Mouse (Mus musculus) liver, embryonic 14.5 days (tissue): Measurements from ENCODE around the gene Tent5b. TPM values are rescaled to one million over a fixed set of nuclear protein-coding genes. Genes with fewer than 3 reads are reported as not detected.

Experiments
- ATAC-seq: fragments of 200-750 bp; cut with Nextera tagmentation; 2 replicates; pipeline ENCODE4 v1.8.0; 2017; ENCODE audit warnings: moderate number of reproducible peaks, mild to moderate bottlenecking, moderate library complexity; ENCODE audit not compliant: insufficient read depth
- DNase-seq, 3 experiments: peaks; one replicate each; pipeline ENCODE4 v3.0.0-alpha.2; 2012 to 2013; ENCODE audit warnings: low read depth in 3 of 3, low spot score in 3 of 3
- H3K27ac ChIP-seq: fragments of 300-500 bp; sonication (generic); 2 replicates; pipeline ENCODE4 v1.5.1; 2014; ENCODE audit warnings: moderate library complexity, mild to moderate bottlenecking, control low read depth, inconsistent platforms
- H3K27me3 ChIP-seq: fragments of 300-500 bp; sonication (generic); 2 replicates; pipeline ENCODE4 v1.6.1; 2014; ENCODE audit warnings: mild to moderate bottlenecking, low read length, moderate library complexity; ENCODE audit not compliant: control insufficient read depth, insufficient read depth
- H3K36me3 ChIP-seq: fragments of 300-500 bp; sonication (generic); replicated peaks from 2 replicates; pipeline ENCODE4 v1.6.1; 2014; ENCODE audit warnings: low read depth; ENCODE audit not compliant: control insufficient read depth, insufficient read depth
- H3K4me1 ChIP-seq, 2 experiments: fragments of 200-500 bp in 1 of 2; fragments of 300-500 bp in 1 of 2; sonication (generic) in 1 of 2; replicated peaks; 2 replicates each; pipeline ENCODE4 v1.6.1; 2012 to 2014; ENCODE audit warnings: antibody characterized with exemption in 1 of 2, inconsistent platforms in 1 of 2, low read length in 1 of 2; ENCODE audit not compliant: control insufficient read depth in 2 of 2, insufficient read depth in 2 of 2
- H3K4me2 ChIP-seq: fragments of 300-500 bp; sonication (generic); 2 replicates; pipeline ENCODE4 v1.6.1; 2014; ENCODE audit warnings: low read depth, mild to moderate bottlenecking, control low read depth, moderate library complexity
- H3K4me3 ChIP-seq, 2 experiments: fragments of 200-500 bp in 1 of 2; fragments of 300-500 bp in 1 of 2; sonication (generic) in 1 of 2; 2 replicates each; pipeline ENCODE4 v1.5.1; 2012 to 2014; ENCODE audit warnings: low read depth in 2 of 2, low read length in 2 of 2, mild to moderate bottlenecking in 2 of 2, control low read depth in 1 of 2, inconsistent platforms in 1 of 2, moderate library complexity in 1 of 2; ENCODE audit not compliant: insufficient read depth in 1 of 2
- H3K9ac ChIP-seq: fragments of 300-500 bp; sonication (generic); replicated peaks from 2 replicates; pipeline ENCODE4 v1.6.1; 2014; ENCODE audit warnings: mild to moderate bottlenecking, control low read depth, moderate library complexity
- H3K9me3 ChIP-seq: fragments of 300-500 bp; sonication (generic); 2 replicates; pipeline ENCODE4 v1.6.1; 2016; ENCODE audit warnings: low read length, mixed read lengths; ENCODE audit not compliant: control insufficient read depth
- CTCF ChIP-seq: IDR thresholded peaks from 2 replicates; pipeline ENCODE4 v1.5.1; 2016; ENCODE audit warnings: antibody characterized with exemption, low read depth, control low read depth
- EP300 ChIP-seq: IDR thresholded peaks from 2 replicates; pipeline ENCODE4 v1.6.1; 2016; ENCODE audit warnings: antibody characterized with exemption, low read depth
- WGBS: fragments of 180-500 bp; shearing (Covaris S2); extraction: QIAGEN DNeasy Blood & Tissue Kit; methylation state at CpG from one replicate; pipeline ENCODE4 v1.1.7; 2014; ENCODE audit not compliant: insufficient replicate concordance; 5-methylcytosine and 5-hydroxymethylcytosine counted together
- polyA plus RNA-seq, 2 experiments: library from polyadenylated mRNA; depleted of rRNA in 1 of 2; stranded (reverse) in 1 of 2; unstranded in 1 of 2; fragments of >200 nt; fragmentation: Nextera tagmentation in 1 of 2; extraction: Ambion mirVana in 1 of 2; gene quantifications; 2 replicates each; pipeline versions ENCODE4 v1.2.1 to v1.2.3; 2012 to 2014

The Tent5b gene
- polyA plus RNA-seq, 2 experiments = 0.02 TPM; not detected in 1

GRCm38 (mm10) chr4:133496738-133497445 is 17.0 kb downstream of the Tent5b start:
- H3K4me2 ChIP-seq = no peak overlapping the region
- H3K9ac ChIP-seq = no peak overlapping the region
- peaks cover 0 to 5% of the 10 kb centered on the region in 2 experiments; a peak in 1 of 4 replicates for H3K4me1 ChIP-seq
- H3K36me3 ChIP-seq = no peaks in the 10 kb centered on the region
- no peak overlapping the region for H3K4me3 ChIP-seq
- DNase-seq (no peak), ATAC-seq (no peak)
- TF ChIP-seq CTCF = no peak
- TF ChIP-seq EP300 = no peak
- no peaks in the 10 kb centered on the region for H3K9me3 ChIP-seq
- H3K27me3 ChIP-seq = peaks cover 71% of the 10 kb centered on the region
- 22% methylated on average over 6 of the region's 6 CpGs for WGBS
- H3K27ac ChIP-seq = no peak overlapping the region

GRCm38 (mm10) chr4:133497461-133498159 is 17.7 kb downstream of the Tent5b start:
- H3K27ac ChIP-seq = no peak overlapping the region
- DNase-seq (no peak), ATAC-seq (no peak)
- no peak overlapping the region for H3K9ac ChIP-seq
- H3K4me1 ChIP-seq = peaks cover 0 to 5% of the 10 kb centered on the region in 2 experiments; a peak in 1 of 4 replicates
- H3K27me3 ChIP-seq = peaks cover 72% of the 10 kb centered on the region
- H3K4me3 ChIP-seq = peak overlapping the region in 1 of 2 experiments; percentile 30; a peak in 2 of 4 replicates
- TF ChIP-seq EP300 (no peak), CTCF (no peak)
- H3K9me3 ChIP-seq = no peaks in the 10 kb centered on the region
- H3K36me3 ChIP-seq = no peaks in the 10 kb centered on the region
- H3K4me2 ChIP-seq = peak overlapping the region; percentile 47
- 1% methylated on average over 69 of the region's 70 CpGs for WGBS

DNA sequence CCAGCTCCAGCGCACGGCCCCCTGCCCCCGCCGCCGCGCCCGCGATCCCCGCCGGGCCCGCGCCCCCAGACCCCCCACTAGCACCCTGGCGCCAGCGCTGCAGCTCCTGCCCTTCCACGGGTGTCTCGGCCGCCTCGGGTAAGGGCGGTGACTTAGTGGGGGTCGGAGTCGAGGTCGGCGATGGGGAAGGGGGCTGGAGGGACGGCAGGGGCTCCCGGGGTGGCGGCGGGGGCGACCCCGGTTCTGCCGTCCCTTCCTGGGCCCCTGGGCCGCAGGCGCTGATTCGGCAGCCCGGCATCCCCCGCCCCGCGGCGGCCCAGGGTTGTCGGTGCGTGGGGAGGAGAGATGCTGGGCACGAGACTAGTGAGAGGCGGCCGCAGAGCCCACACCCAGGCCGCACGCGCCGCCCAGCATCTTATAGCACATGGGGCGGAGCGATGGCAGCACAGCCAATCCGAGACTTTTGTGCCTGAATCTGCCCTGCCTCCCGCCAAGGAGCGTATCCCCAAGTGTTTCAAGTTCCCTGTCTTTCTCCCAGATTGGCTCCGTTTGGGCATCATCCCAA is 18.3 kb downstream of the Tent5b start, which contains the start of gene Trnp1:
Trnp1 (minus strand) TSS at position 391 of the 565 bp plus-strand sequence.
- no peak within 1 kb of the TSS for H3K9ac ChIP-seq
- H3K4me2 ChIP-seq = peak within 1 kb of the TSS; percentile 47
- TF ChIP-seq CTCF (no peak), EP300 (no peak)
- ATAC-seq = peak; percentile 51; the same call in 1 of the 2 replicates
- H3K4me3 ChIP-seq = peak within 1 kb of the TSS in 1 of 2 experiments; percentile 30; a peak in 2 of 4 replicates
- H3K9me3 ChIP-seq = no peaks in the 10 kb centered on the region
- H3K27me3 ChIP-seq = peaks cover 72% of the 10 kb centered on the region
- no peak within 1 kb of the TSS for H3K27ac ChIP-seq
- H3K4me1 ChIP-seq = peaks cover 0 to 5% of the 10 kb centered on the region in 2 experiments; a peak in 1 of 4 replicates
- WGBS = 1% methylated on average over 49 of the region's 53 CpGs
- no peaks in the 10 kb centered on the region for H3K36me3 ChIP-seq
- DNase-seq = peak in 2 of 3 experiments; percentile 30 to 32

DNA sequence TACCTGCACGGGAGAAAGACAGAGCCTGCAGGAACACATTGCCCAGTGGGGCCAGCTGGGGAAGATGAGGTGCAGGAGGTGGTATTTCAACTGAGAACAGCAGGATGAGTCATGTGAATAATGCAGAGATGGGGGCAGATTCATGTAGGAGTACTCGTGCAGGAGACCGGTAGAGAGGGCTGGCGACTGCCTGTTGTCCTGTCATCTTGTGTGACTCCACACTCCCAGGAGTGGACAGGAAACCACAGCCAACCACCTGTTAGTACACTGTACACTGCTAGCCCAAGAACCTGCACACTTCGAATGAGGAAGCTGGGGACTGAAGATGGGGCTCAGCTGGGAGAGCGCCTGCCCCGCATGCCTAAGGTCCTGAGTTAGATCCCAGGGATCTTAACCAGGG is 21.6 kb downstream of the Tent5b start:
- DNase-seq (no peak), ATAC-seq (no peak)
- no peak overlapping the region for H3K4me3 ChIP-seq
- H3K36me3 ChIP-seq = no peaks in the 10 kb centered on the region
- no peaks in the 10 kb centered on the region for H3K9me3 ChIP-seq
- no peaks in the 10 kb centered on the region for H3K4me1 ChIP-seq
- no peak overlapping the region for H3K27ac ChIP-seq
- no peak overlapping the region for H3K9ac ChIP-seq
- H3K4me2 ChIP-seq = no peak overlapping the region
- TF ChIP-seq CTCF = no peak
- TF ChIP-seq EP300 = no peak
- peaks cover 61% of the 10 kb centered on the region for H3K27me3 ChIP-seq
- WGBS = 20% methylated on average over 7 of the region's 7 CpGs

DNA sequence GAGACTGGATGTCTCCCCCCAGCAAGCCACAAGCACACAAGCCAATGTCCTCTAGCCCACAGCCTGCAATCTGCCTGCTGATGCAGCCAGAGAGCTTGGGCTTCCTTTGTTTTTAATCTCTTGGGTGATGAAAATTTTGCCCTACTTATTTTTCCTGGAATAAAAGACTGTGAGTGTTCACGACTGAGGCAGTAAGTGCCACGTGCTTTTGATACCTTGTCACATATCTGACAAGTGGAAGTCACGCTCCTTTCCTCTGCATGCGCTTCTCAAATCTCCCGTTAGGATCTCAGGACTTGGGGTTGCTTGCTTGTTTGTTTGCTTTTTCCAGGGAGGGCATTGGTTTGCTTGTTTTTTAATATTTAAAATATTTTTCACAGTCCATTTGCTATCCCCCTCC is 24.4 kb downstream of the Tent5b start:
- no peak for DNase-seq
- Histone ChIP-seq H3K27me3 (peaks cover 35% of the 10 kb centered on the region), H3K4me1 (no peaks in the 10 kb centered on the region), H3K9me3 (no peaks in the 10 kb centered on the region), H3K4me2 (no peak overlapping the region), H3K36me3 (no peaks in the 10 kb centered on the region), H3K27ac (no peak overlapping the region), H3K9ac (no peak overlapping the region), H3K4me3 (no peak overlapping the region)
- 32% methylated on average over 5 of the region's 5 CpGs for WGBS
- no peak for ATAC-seq
- TF ChIP-seq EP300 (no peak), CTCF (no peak)
